Mouse (Mus musculus): ENCODE measurements around the gene Pfdn4. TPM values are rescaled to one million over a fixed set of nuclear protein-coding genes. Genes with fewer than 3 reads are reported as not detected.
"Not testable (repeated sequence)": the region's sequence is repeated elsewhere in the genome, so short reads cannot be mapped to it uniquely, and the experiment has no call there.

Pfdn4 gene
- total and polyA plus RNA-seq, 3 experiments: 60.5 to 70.9 TPM; not detected in 1

- peak; percentile 57 for DNase-seq (ENCODE audit: low read depth, low spot score)
- no peaks in the 10 kb centered on the region for H3K4me1 ChIP-seq (ENCODE audit: control insufficient read depth in 1 of 2, insufficient read depth in 2 of 2, low read length in 2 of 2)
- no peaks in the 10 kb centered on the region for H3K36me3 ChIP-seq (ENCODE audit: control insufficient read depth in 1 of 2, insufficient read depth in 2 of 2, low read length in 2 of 2)
- no peaks in the 10 kb centered on the region for H3K27me3 ChIP-seq (ENCODE audit: control insufficient read depth in 1 of 2, insufficient read depth in 2 of 2, low read length in 2 of 2)
- H3K27ac ChIP-seq (ENCODE audit: control insufficient read depth, low read depth, low read length): no peak overlapping the region
- no peak overlapping the region for H3K4me3 ChIP-seq (ENCODE audit: control insufficient read depth in 1 of 2, insufficient read depth in 1 of 2, low read depth in 2 of 2, low read length in 2 of 2)
- H3K9me3 ChIP-seq (replicated peaks; ENCODE audit: insufficient read depth, low read length): no peaks in the 10 kb centered on the region
- no peaks in the 10 kb centered on the region for H3K79me2 ChIP-seq (ENCODE audit: control insufficient read depth, insufficient read depth, low read length, poor library complexity)
- TF ChIP-seq ZC3H11A (IDR thresholded peaks at IDR 0.05; ENCODE audit: low read depth, low read length): peak; percentile 53
- no peak for TF ChIP-seq MAX (IDR thresholded peaks at IDR 0.05; ENCODE audit: low read length)
- TF ChIP-seq ZNF384 (IDR thresholded peaks at IDR 0.05; ENCODE audit: low read depth, low read length): no peak
- no peak for TF ChIP-seq CHD2 (IDR thresholded peaks at IDR 0.05; ENCODE audit: low read length)
- TF ChIP-seq MYB (IDR thresholded peaks at IDR 0.05; ENCODE audit: low read depth, low read length): no peak
- no peak for TF ChIP-seq ZMIZ1 (IDR thresholded peaks at IDR 0.05; ENCODE audit: low read depth, low read length)
- no peak for TF ChIP-seq TBP (IDR thresholded peaks at IDR 0.05; ENCODE audit: low read depth, low read length)
- no peak for TF ChIP-seq HCFC1 (IDR thresholded peaks at IDR 0.05; ENCODE audit: low read depth, low read length)
- peak; percentile 44 to 80 (median 79) for TF ChIP-seq CTCF (IDR thresholded peaks at IDR 0.05 in 2 of 3, conservative IDR thresholded peaks at IDR 0.05 in 1 of 3; ENCODE audit: control insufficient read depth in 1 of 3, insufficient read depth in 1 of 3, low read depth in 2 of 3, low read length in 3 of 3, poor library complexity in 1 of 3, severe bottlenecking in 1 of 3)
- TF ChIP-seq RAD21 (IDR thresholded peaks at IDR 0.05; ENCODE audit: low read depth, low read length): peak; percentile 75
- peak; percentile 80 for TF ChIP-seq SMC3 (IDR thresholded peaks at IDR 0.05; ENCODE audit: low read depth, low read length)
- no peak for TF ChIP-seq SIN3A (IDR thresholded peaks at IDR 0.05; ENCODE audit: low read length)
- no peak overlapping the region for H3K9ac ChIP-seq (ENCODE audit: control insufficient read depth, low read depth, low read length, poor library complexity, severe bottlenecking)
Measured at GRCm38 (mm10) chr2:170450933-170451332, 45.3 kb upstream of the Pfdn4 start.

DNA sequence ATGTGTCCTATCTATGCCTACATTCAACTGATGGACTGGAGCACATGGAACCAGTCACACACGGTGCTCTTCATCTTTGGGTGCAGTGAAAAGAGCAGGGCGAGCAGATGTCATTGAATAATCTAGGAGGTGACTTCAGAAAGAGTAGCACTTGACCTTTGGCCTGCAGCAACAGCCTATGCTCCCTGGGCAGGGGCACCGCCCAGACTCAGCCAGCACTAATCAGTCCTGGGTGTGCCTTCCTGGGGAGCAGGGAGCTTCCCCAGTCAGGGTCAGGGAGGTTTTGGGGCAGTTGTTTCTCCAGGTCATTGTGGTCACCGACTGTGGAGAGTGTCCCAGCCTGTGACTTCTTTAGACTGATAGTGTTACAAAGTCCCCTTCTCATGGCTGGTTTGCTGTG, 42.4 kb upstream of the Pfdn4 start:
- DNase-seq (ENCODE audit: low read depth, low spot score); H3K36me3 ChIP-seq (ENCODE audit: control insufficient read depth in 1 of 2, insufficient read depth in 2 of 2, low read length in 2 of 2); H3K27ac ChIP-seq (ENCODE audit: control insufficient read depth, low read depth, low read length); H3K4me3 ChIP-seq (ENCODE audit: control insufficient read depth in 1 of 2, insufficient read depth in 1 of 2, low read depth in 2 of 2, low read length in 2 of 2); H3K9me3 ChIP-seq (replicated peaks; ENCODE audit: insufficient read depth, low read length); H3K27me3 ChIP-seq (ENCODE audit: control insufficient read depth in 1 of 2, insufficient read depth in 2 of 2, low read length in 2 of 2); H3K4me1 ChIP-seq (ENCODE audit: control insufficient read depth in 1 of 2, insufficient read depth in 2 of 2, low read length in 2 of 2); H3K9ac ChIP-seq (ENCODE audit: control insufficient read depth, low read depth, low read length, poor library complexity, severe bottlenecking); H3K79me2 ChIP-seq (ENCODE audit: control insufficient read depth, insufficient read depth, low read length, poor library complexity): not testable (repeated sequence)

DNA sequence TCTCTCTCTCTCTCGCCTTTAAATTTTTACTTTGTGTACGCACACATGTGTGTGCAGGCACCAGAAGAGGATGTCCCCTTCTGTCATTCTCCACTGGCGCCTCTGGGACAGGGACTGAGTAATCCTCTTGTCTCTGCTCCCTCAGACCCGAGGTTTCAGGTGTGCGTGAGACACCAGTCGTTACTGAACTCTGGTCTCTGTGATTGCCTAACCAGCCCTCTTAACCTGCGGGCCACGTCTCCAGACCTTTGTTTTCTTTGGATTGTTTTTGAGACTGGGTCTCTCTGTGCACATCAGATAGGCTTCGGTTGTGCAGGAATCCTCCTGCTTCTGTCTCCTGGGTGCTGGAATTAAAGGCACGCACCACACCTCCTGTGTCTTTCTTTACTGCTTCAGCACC, 37.0 kb upstream of the Pfdn4 start:
- no peaks in the 10 kb centered on the region for H3K79me2 ChIP-seq (ENCODE audit: control insufficient read depth, insufficient read depth, low read length, poor library complexity)
- H3K27ac ChIP-seq (ENCODE audit: control insufficient read depth, low read depth, low read length): no peak overlapping the region
- H3K9me3 ChIP-seq (replicated peaks; ENCODE audit: insufficient read depth, low read length): no peaks in the 10 kb centered on the region
- TF ChIP-seq MXI1 (IDR thresholded peaks at IDR 0.05; ENCODE audit: low read depth, low read length) (no peak), CTCF (IDR thresholded peaks at IDR 0.05 in 2 of 3, conservative IDR thresholded peaks at IDR 0.05 in 1 of 3; ENCODE audit: control insufficient read depth in 1 of 3, insufficient read depth in 1 of 3, low read depth in 2 of 3, low read length in 3 of 3, poor library complexity in 1 of 3, severe bottlenecking in 1 of 3) (no peak), GATA1 (IDR thresholded peaks at IDR 0.05; ENCODE audit: low read depth, low read length) (no peak), ZNF384 (IDR thresholded peaks at IDR 0.05; ENCODE audit: low read depth, low read length) (no peak), ZC3H11A (IDR thresholded peaks at IDR 0.05; ENCODE audit: low read depth, low read length) (no peak), UBTF (IDR thresholded peaks at IDR 0.05; ENCODE audit: borderline replicate concordance, insufficient read depth, low read depth, low read length) (no peak), POLR2AphosphoS2 (IDR thresholded peaks at IDR 0.05; ENCODE audit: low read length) (no peak), MYB (IDR thresholded peaks at IDR 0.05; ENCODE audit: low read depth, low read length) (no peak), MEF2A (IDR thresholded peaks at IDR 0.05; ENCODE audit: extremely low read depth, insufficient replicate concordance, low read depth, low read length, poor library complexity, severe bottlenecking) (no peak), MAFK (IDR thresholded peaks at IDR 0.05; ENCODE audit: borderline replicate concordance, low read depth, low read length) (no peak), MYC (IDR thresholded peaks at IDR 0.05; ENCODE audit: low read depth, low read length) (no peak), ZMIZ1 (IDR thresholded peaks at IDR 0.05; ENCODE audit: low read depth, low read length) (no peak), CHD1 (IDR thresholded peaks at IDR 0.05; ENCODE audit: low read depth, low read length) (no peak)
- no peak overlapping the region for H3K9ac ChIP-seq (ENCODE audit: control insufficient read depth, low read depth, low read length, poor library complexity, severe bottlenecking)
- no peaks in the 10 kb centered on the region for H3K36me3 ChIP-seq (ENCODE audit: control insufficient read depth in 1 of 2, insufficient read depth in 2 of 2, low read length in 2 of 2)
- H3K4me3 ChIP-seq (ENCODE audit: control insufficient read depth in 1 of 2, insufficient read depth in 1 of 2, low read depth in 2 of 2, low read length in 2 of 2): no peak overlapping the region
- H3K4me1 ChIP-seq (ENCODE audit: control insufficient read depth in 1 of 2, insufficient read depth in 2 of 2, low read length in 2 of 2): no peaks in the 10 kb centered on the region
- no peak for DNase-seq (ENCODE audit: low read depth, low spot score)
- H3K27me3 ChIP-seq (ENCODE audit: control insufficient read depth in 1 of 2, insufficient read depth in 2 of 2, low read length in 2 of 2): no peaks in the 10 kb centered on the region

All from MEL (cell line).